Mouse (Mus musculus) G1E (cell line): ENCODE data around the gene Gucd1.

Experiments
- CTCF ChIP-seq: IDR thresholded peaks from 2 replicates; pipeline ENCODE4 v1.5.1; 2012; ENCODE audit warnings: low read depth, low read length, inconsistent platforms, mixed read lengths
- GATA1 ChIP-seq: IDR thresholded peaks from 2 replicates; pipeline ENCODE4 v1.6.1; 2012; ENCODE audit warnings: borderline replicate concordance, low read length, inconsistent platforms, mixed read lengths
- GATA2 ChIP-seq: IDR thresholded peaks from 2 replicates; pipeline ENCODE4 v1.6.1; 2012; ENCODE audit warnings: low read depth, low read length, inconsistent platforms, borderline replicate concordance
- POLR2AphosphoS5 ChIP-seq: IDR thresholded peaks from 2 replicates; pipeline ENCODE4 v1.6.1; 2012; ENCODE audit warnings: low read depth, low read length, inconsistent platforms; ENCODE audit not compliant: insufficient replicate concordance
- TAL1 ChIP-seq: conservative IDR thresholded peaks from 2 replicates; pipeline ENCODE4 v1.6.1; 2012; ENCODE audit warnings: low read depth, low read length, inconsistent platforms, mixed read lengths

DNA sequence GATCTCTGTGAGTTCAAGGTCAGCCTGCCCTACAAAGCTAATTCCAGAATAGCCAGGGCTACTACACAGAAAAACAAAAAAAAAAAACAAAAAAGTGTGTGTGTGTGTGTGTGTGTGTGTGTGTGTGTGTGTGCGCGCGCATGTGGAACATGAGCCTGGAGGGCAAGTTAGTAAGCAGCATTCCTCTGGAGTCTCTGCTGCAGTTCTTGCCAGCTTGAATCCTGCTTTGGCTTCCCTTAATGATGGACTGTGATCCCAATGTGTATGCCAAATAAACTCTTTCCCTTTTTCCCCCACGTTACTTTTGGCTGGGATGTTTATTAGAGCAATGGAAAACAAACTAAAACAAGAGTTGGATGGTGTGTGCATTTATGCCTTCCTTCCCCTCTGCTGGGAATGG lies 3.9 kb upstream of the Gucd1 start:
- TF ChIP-seq CTCF = no peak
- no peak for TF ChIP-seq GATA1
- no peak for TF ChIP-seq TAL1
- TF ChIP-seq POLR2AphosphoS5 = no peak
- TF ChIP-seq GATA2 = no peak
